Mouse (Mus musculus) erythroblast, embryonic 14.5 days (primary cell): ENCODE measurements around the gene Krt79. TPM values are rescaled to one million over a fixed set of nuclear protein-coding genes. Genes with fewer than 3 reads are reported as not detected.

Experiments
- H3K27me3 ChIP-seq: 2 replicates; pipeline ENCODE4 v1.6.1; 2012; ENCODE audit warnings: inconsistent platforms; ENCODE audit not compliant: control insufficient read depth
- H3K36me3 ChIP-seq: 2 replicates; pipeline ENCODE4 v1.6.1; 2012; ENCODE audit warnings: mild to moderate bottlenecking, inconsistent platforms; ENCODE audit not compliant: control insufficient read depth
- H3K4me1 ChIP-seq: 2 replicates; pipeline ENCODE4 v1.6.1; 2012; ENCODE audit warnings: inconsistent platforms; ENCODE audit not compliant: control insufficient read depth
- H3K4me3 ChIP-seq: replicated peaks from 2 replicates; pipeline ENCODE3; 2012; ENCODE audit warnings: moderate library complexity, mild to moderate bottlenecking, inconsistent platforms
- H3K9me3 ChIP-seq: 2 replicates; pipeline ENCODE4 v1.6.1; 2012; ENCODE audit warnings: low read length, inconsistent platforms, mixed read lengths; ENCODE audit not compliant: control insufficient read depth
- GATA1 ChIP-seq: IDR thresholded peaks from 2 replicates; pipeline ENCODE4 v1.6.1; 2012; ENCODE audit warnings: low read length, inconsistent platforms, mixed read lengths
- TAL1 ChIP-seq: IDR thresholded peaks from 3 replicates; pipeline ENCODE4 v1.6.1; 2012; ENCODE audit warnings: low read length, inconsistent platforms, mixed read lengths
- polyA plus RNA-seq: library from polyadenylated mRNA; stranded (reverse); fragments of >175 nt; gene quantifications from 2 replicates; pipeline ENCODE4 v1.2.3, GENCODE M21; 2012

Gene Krt79
- polyA plus RNA-seq, 1 experiment, result not detected

- no peaks in the 10 kb centered on the region for H3K27me3 ChIP-seq
- peaks cover 2% of the 10 kb centered on the region for H3K4me1 ChIP-seq
- TF ChIP-seq GATA1 (no peak), TAL1 (no peak)
- no peaks in the 10 kb centered on the region for H3K9me3 ChIP-seq
- no peaks in the 10 kb centered on the region for H3K36me3 ChIP-seq
- no peak overlapping the region for H3K4me3 ChIP-seq
Observed at GRCm38 (mm10) chr15:101945430-101945829, 5.3 kb upstream of the Krt79 start.

GRCm38 (mm10) chr15:101941948-101942347 lies 1.8 kb upstream of the Krt79 start:
- Histone ChIP-seq H3K36me3 (no peaks in the 10 kb centered on the region), H3K4me1 (peaks cover 2% of the 10 kb centered on the region), H3K9me3 (no peaks in the 10 kb centered on the region), H3K4me3 (no peak overlapping the region), H3K27me3 (no peaks in the 10 kb centered on the region)
- no peak for TF ChIP-seq GATA1

DNA sequence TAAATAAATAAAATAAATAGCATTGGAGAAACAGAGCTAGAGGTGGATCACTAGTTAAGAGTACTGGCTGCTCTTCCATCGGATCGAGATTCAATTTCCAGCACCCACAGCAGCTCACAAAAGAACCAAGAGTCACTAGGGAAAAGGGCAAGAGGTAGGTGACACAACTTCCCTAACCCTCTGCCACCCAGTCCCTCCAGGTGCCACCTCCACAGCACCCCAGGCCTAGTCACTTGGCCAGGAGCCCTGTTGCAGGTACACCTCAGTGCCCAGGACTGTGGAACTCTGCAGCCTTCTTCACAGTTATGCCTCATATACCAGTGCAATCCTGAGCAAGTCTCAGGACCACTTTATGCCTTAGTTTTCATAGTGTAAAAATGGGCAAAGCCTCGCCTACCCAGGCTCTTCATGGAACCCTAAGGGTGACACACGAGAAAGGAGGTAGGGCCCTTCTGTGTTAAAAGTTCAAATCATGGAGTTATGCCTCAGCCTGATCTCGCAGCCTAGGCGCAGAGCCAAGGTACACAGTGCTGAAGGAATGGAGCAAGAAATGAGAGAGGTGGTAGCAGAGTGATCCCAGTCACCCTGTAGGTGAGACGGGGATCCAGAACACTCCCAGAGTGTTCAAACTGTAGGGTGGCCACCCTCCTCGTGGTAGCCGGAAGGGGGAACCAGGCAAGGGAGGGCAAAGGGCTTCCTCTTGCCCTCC lies 1.4 kb downstream of the Krt79 start:
- peaks cover 2% of the 10 kb centered on the region for H3K4me1 ChIP-seq
- no peaks in the 10 kb centered on the region for H3K36me3 ChIP-seq
- H3K27me3 ChIP-seq, result peaks cover 3% of the 10 kb centered on the region; the same call in 1 of the 2 replicates
- no peaks in the 10 kb centered on the region for H3K9me3 ChIP-seq
- TF ChIP-seq GATA1 (no peak), TAL1 (no peak)
- no peak overlapping the region for H3K4me3 ChIP-seq

DNA sequence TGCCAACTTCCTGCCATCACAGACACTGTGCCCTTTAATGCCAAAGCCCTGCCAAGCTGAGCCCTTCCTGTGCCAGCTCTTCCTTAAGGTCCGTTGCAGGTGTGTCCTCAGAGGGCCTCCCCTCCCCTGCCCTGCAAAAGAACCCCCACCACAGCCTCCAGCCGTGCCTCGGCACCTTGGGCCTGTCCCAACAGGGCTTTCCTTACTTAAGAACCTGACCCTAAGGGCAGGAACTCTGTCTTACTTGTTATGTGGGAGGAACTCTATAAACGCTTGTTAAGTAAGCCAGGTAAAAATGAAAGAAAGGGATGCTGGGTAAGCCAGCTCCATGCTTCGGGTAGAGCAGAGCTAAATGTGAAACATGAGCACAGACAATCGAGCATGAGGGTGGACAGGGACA lies 7.1 kb downstream of the Krt79 start:
- H3K36me3 ChIP-seq, result no peaks in the 10 kb centered on the region
- H3K4me1 ChIP-seq, result no peaks in the 10 kb centered on the region
- peaks cover 29% of the 10 kb centered on the region for H3K27me3 ChIP-seq
- H3K4me3 ChIP-seq, result no peak overlapping the region
- no peak for TF ChIP-seq TAL1
- no peak for TF ChIP-seq GATA1
- H3K9me3 ChIP-seq, result no peaks in the 10 kb centered on the region

GRCm38 (mm10) chr15:101929666-101930065 lies 10.5 kb downstream of the Krt79 start:
- TF ChIP-seq GATA1 (no peak), TAL1 (no peak)
- Histone ChIP-seq H3K4me3 (no peak overlapping the region), H3K27me3 (peaks cover 31% of the 10 kb centered on the region)

GRCm38 (mm10) chr15:101929087-101929486 lies 11.0 kb downstream of the Krt79 start:
- no peak overlapping the region for H3K4me3 ChIP-seq
- no peaks in the 10 kb centered on the region for H3K4me1 ChIP-seq
- H3K36me3 ChIP-seq, result no peaks in the 10 kb centered on the region
- TF ChIP-seq GATA1, result no peak
- no peak for TF ChIP-seq TAL1
- H3K9me3 ChIP-seq, result no peaks in the 10 kb centered on the region
- peaks cover 29% of the 10 kb centered on the region for H3K27me3 ChIP-seq

More at GRCm38 (mm10) chr15:101929666-101930065, 10.5 kb downstream of the Krt79 start:
- H3K36me3 ChIP-seq, result no peaks in the 10 kb centered on the region
- no peaks in the 10 kb centered on the region for H3K4me1 ChIP-seq
- H3K9me3 ChIP-seq, result no peaks in the 10 kb centered on the region

- TF ChIP-seq TAL1 (no peak), GATA1 (no peak)
- H3K27me3 ChIP-seq, result peaks cover 29% of the 10 kb centered on the region
- H3K36me3 ChIP-seq, result no peaks in the 10 kb centered on the region
- H3K9me3 ChIP-seq, result no peaks in the 10 kb centered on the region
- H3K4me1 ChIP-seq, result no peaks in the 10 kb centered on the region
- H3K4me3 ChIP-seq, result no peak overlapping the region
Observed at GRCm38 (mm10) chr15:101927340-101928080, 12.6 kb downstream of the Krt79 start.

DNA sequence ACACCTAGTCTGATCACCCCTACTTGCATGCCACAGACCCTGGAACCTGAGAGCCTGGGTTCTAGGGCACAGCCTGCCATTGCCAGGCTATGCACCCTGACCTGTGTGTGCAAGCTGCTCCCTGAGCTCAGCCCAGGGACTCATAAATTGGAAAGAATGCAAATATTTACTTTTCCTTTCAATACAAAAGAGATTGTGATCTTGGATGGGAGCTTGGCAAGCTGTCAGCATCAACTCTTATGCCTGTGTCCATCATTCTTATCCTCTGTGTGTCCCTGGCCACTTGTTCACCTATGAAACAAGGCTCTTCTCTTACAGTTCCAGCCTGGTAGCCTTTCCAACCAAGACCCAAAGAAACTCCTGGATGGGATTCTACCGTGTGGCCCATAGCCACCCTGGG lies 15.1 kb downstream of the Krt79 start:
- H3K9me3 ChIP-seq, result no peaks in the 10 kb centered on the region
- no peaks in the 10 kb centered on the region for H3K4me1 ChIP-seq
- TF ChIP-seq TAL1 (no peak), GATA1 (no peak)
- H3K36me3 ChIP-seq, result no peaks in the 10 kb centered on the region
- H3K27me3 ChIP-seq, result peaks cover 14% of the 10 kb centered on the region
- no peak overlapping the region for H3K4me3 ChIP-seq

DNA sequence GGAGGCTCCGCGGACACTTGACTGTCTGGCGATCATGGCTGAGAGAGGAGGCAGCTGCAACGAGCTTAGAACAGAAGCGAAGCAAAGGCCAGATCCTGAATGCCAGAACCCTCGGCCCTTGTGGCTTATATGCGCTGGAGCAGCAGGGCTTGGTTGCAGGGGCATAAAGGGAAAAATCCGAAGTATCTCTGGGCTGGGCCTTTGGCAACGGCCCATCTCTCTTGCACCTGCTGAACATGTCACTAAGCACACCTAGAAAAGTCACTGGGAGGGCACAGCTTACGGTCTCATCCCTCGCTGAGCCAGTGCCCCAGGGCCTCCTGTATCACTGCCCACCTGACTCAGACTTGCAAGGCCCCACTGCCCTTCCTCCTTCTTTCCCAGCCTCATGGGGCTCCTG lies 15.5 kb downstream of the Krt79 start, which contains the start of gene Krt4:
TSS of gene Krt4 (minus strand) at position 101 of the 400 bp plus-strand sequence.
- Histone ChIP-seq H3K4me1 (no peaks in the 10 kb centered on the region), H3K4me3 (no peak within 1 kb of the TSS), H3K9me3 (no peaks in the 10 kb centered on the region), H3K36me3 (no peaks in the 10 kb centered on the region), H3K27me3 (peaks cover 10% of the 10 kb centered on the region)
- TF ChIP-seq TAL1, result no peak
- TF ChIP-seq GATA1, result no peak
